In the genomic region with DNA sequence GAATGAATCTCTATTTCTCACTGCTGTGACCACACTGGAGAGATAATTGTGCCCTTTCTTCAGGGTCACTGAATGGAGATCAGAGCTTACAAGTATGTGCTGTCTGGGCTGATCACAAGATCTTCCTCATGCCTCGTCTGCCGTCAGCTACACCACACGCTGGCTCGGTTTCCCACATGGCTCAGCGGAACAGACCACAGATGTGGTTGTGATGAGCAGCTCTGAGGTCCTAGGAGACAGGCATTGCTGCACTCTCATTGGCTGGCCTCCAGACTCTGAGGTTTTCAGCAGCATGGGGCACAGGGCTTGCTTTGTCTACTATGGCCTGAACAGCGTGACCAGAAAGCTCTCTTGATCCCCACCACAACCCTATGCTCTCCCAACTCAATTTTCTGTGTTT, we compare ENCODE assay signal across 15 mouse cellular contexts.
DNase-seq lines count a peak whose midpoint lies in the region; ATAC-seq and TF ChIP-seq lines count a peak whose summit lies in the region.
"Had no signal": no experiment of that assay in that cellular context is flagged by ENCODE, and none has a peak within 500 bp of the region (broad histone marks: within the 10 kb centered on the region; RNA-seq: fewer than 3 reads in every experiment).

No protein-coding gene starts in this region.

- H3K4me3 ChIP-seq in heart, postnatal 0 days (ENCODE audit: low read depth, low read length): no peak overlapping the region
- H3K4me3 ChIP-seq in myocyte: no peak overlapping the region
- H3K4me3 ChIP-seq: embryonic facial prominence, embryonic 12.5 days; heart, embryonic 12.5 days; liver, embryonic 15.5 days; megakaryocyte, embryonic 14.5 days; neural tube, embryonic 12.5 days had no signal

- H3K27ac ChIP-seq in heart, postnatal 0 days (ENCODE audit: low read depth): peak overlapping the region; percentile 72; the same call in 1 of the 2 replicates
- H3K27ac ChIP-seq: embryonic facial prominence, embryonic 12.5 days; liver, embryonic 15.5 days; neural tube, embryonic 12.5 days had no signal

- 83% methylated on average over 6 of the region's 6 CpGs for WGBS in heart, postnatal 0 days

- H3K4me2 ChIP-seq in heart, postnatal 0 days (ENCODE audit: low read depth, low read length): no peak overlapping the region
- peak overlapping the region; percentile 46 for H3K4me2 ChIP-seq in myocyte (ENCODE audit: low read depth)
- H3K4me2 ChIP-seq: embryonic facial prominence, embryonic 12.5 days; heart, embryonic 12.5 days; liver, embryonic 15.5 days; neural tube, embryonic 12.5 days had no signal

- TF ChIP-seq CTCF in heart, postnatal 0 days (IDR thresholded peaks at IDR 0.05; ENCODE audit: low read depth): no peak

- ATAC-seq in heart, postnatal 0 days (ENCODE audit: insufficient read depth, low read depth): no peak
- no peak for ATAC-seq in cerebellum, adult (ENCODE audit: insufficient number of reproducible peaks, low FRiP score, low TSS enrichment)

- no peak overlapping the region for H3K9ac ChIP-seq in heart, postnatal 0 days (replicated peaks; ENCODE audit: low read depth, low read length)
- H3K9ac ChIP-seq: embryonic facial prominence, embryonic 12.5 days; heart, embryonic 12.5 days; liver, embryonic 15.5 days; neural tube, embryonic 12.5 days had no signal

- H3K27me3 ChIP-seq in heart, postnatal 0 days (ENCODE audit: control insufficient read depth, insufficient read depth, low read length): no peaks in the 10 kb centered on the region
- no peaks in the 10 kb centered on the region for H3K27me3 ChIP-seq in myocyte (ENCODE audit: control insufficient read depth, insufficient read depth, insufficient read length)
- H3K27me3 ChIP-seq: embryonic facial prominence, embryonic 12.5 days; heart, embryonic 12.5 days; liver, embryonic 15.5 days; megakaryocyte, embryonic 14.5 days; neural tube, embryonic 12.5 days had no signal

- TF ChIP-seq POLR2A in myocyte (IDR thresholded peaks at IDR 0.05; ENCODE audit: insufficient read length, low read depth): no peak

- H3K79me2 ChIP-seq in myocyte (ENCODE audit: control insufficient read depth, insufficient read depth): peaks cover 35% of the 10 kb centered on the region

- DNase-seq in heart, postnatal 0 days (ENCODE audit: low spot score): no peak
- no peak for DNase-seq in heart, adult 11 months
- peak; percentile 35 for DNase-seq in right cerebral cortex, postnatal 14 days
- no peak for DNase-seq in right cerebral cortex, postnatal 4 days
- peak; percentile 54 for DNase-seq in adipocyte (ENCODE audit: low spot score)
- no peak for DNase-seq in ovary, adult 18-20 months (ENCODE audit: low spot score)
- DNase-seq: cerebellum, adult 11 months had no signal

- H3K4me1 ChIP-seq in heart, postnatal 0 days (ENCODE audit: control insufficient read depth, insufficient read depth): peaks cover 40% of the 10 kb centered on the region
- H3K4me1 ChIP-seq: liver, embryonic 15.5 days; megakaryocyte, embryonic 14.5 days had no signal

- H3ac ChIP-seq in myocyte (ENCODE audit: control insufficient read depth, insufficient read length): no peak overlapping the region

- H3K36me3 ChIP-seq in heart, postnatal 0 days (replicated peaks; ENCODE audit: control insufficient read depth, insufficient read depth, low read length): no peaks in the 10 kb centered on the region
- H3K36me3 ChIP-seq in myocyte (ENCODE audit: control insufficient read depth, insufficient read depth): peaks cover 5% of the 10 kb centered on the region
- H3K36me3 ChIP-seq: embryonic facial prominence, embryonic 12.5 days; G1E; liver, embryonic 15.5 days; neural tube, embryonic 12.5 days had no signal

- peaks cover 4% of the 10 kb centered on the region; the same call in 1 of the 2 replicates for H3K9me3 ChIP-seq in heart, postnatal 0 days (replicated peaks; ENCODE audit: control insufficient read depth, low read length)
- H3K9me3 ChIP-seq: embryonic facial prominence, embryonic 12.5 days; liver, embryonic 15.5 days; neural tube, embryonic 12.5 days had no signal

- TF ChIP-seq EP300 in heart, postnatal 0 days (IDR thresholded peaks at IDR 0.05; ENCODE audit: low read depth): no peak

TF ChIP-seq in myocyte, 11 proteins besides CTCF, POLR2A, EP300 and RAD21:
- TF ChIP-seq E2F4 (IDR thresholded peaks at IDR 0.05; ENCODE audit: insufficient read depth) (no peak), REST (IDR thresholded peaks at IDR 0.05; ENCODE audit: insufficient read depth, insufficient read length) (no peak), TCF3 (IDR thresholded peaks at IDR 0.05; ENCODE audit: insufficient read length, low read depth) (no peak), MAX (IDR thresholded peaks at IDR 0.05; ENCODE audit: low read depth) (peak; percentile 60), USF1 (IDR thresholded peaks at IDR 0.05; ENCODE audit: low read depth) (no peak), SRF (IDR thresholded peaks at IDR 0.05; ENCODE audit: control insufficient read depth, insufficient read length, low read depth) (no peak), CEBPB (IDR thresholded peaks at IDR 0.05; ENCODE audit: insufficient read depth, poor library complexity, severe bottlenecking) (0 out of 2 replicates have a peak, but pooled peaks have one; percentile 4), MYOG (IDR thresholded peaks at IDR 0.05; ENCODE audit: control insufficient read depth in 1 of 3, insufficient read depth in 1 of 3, insufficient read length in 2 of 3, low read depth in 2 of 3) (peak in 2 of 3 experiments; percentile 18 to 67), MYOD1 (IDR thresholded peaks at IDR 0.05; ENCODE audit: control insufficient read depth in 1 of 3, insufficient read length in 2 of 3, low read depth in 2 of 3) (peak in 2 of 3 experiments; percentile 40 to 65), TCF12 (IDR thresholded peaks at IDR 0.05; ENCODE audit: insufficient read depth, poor library complexity, severe bottlenecking) (no peak), POLR2AphosphoS2 (IDR thresholded peaks at IDR 0.05; ENCODE audit: insufficient read length, low read depth) (no peak)

Comparison
In these comparisons a context has a peak if more than half of its experiments do, and no peak if none do; other contexts are left out.
1. DNase-seq: peak in right cerebral cortex, postnatal 14 days (single experiment) and adipocyte (single experiment); none in heart, postnatal 0 days (single experiment), heart, adult 11 months (single experiment), right cerebral cortex, postnatal 4 days (single experiment) and ovary, adult 18-20 months (single experiment).